Mouse (Mus musculus) ES-E14 (cell line): Measurements from ENCODE around the gene Emsy. TPM values are rescaled to one million over a fixed set of nuclear protein-coding genes. Genes with fewer than 3 reads are reported as not detected.

Experiments
- DNase-seq: peaks from one replicate; pipeline ENCODE4 v3.0.0-alpha.2; 2013; ENCODE audit warnings: low read depth, low spot score
- H3K27ac ChIP-seq: 2 replicates; pipeline ENCODE4 v1.5.1; 2012; ENCODE audit warnings: low read depth, mild to moderate bottlenecking, low read length, moderate library complexity, mixed read lengths; ENCODE audit not compliant: poor library complexity, insufficient read depth, severe bottlenecking
- H3K36me3 ChIP-seq: 2 replicates; pipeline ENCODE4 v1.6.1; 2012; ENCODE audit warnings: mild to moderate bottlenecking, low read length, moderate library complexity, mixed read lengths; ENCODE audit not compliant: control insufficient read depth, poor library complexity, insufficient read depth, severe bottlenecking
- H3K4me1 ChIP-seq, 2 experiments: fragments of 150-350 bp in 1 of 2; sonication (generic) in 1 of 2; 2 replicates each; pipeline ENCODE4 v1.6.1; 2012; ENCODE audit warnings: low read length in 2 of 2, mild to moderate bottlenecking in 1 of 2, mixed read lengths in 1 of 2; ENCODE audit not compliant: control insufficient read depth in 2 of 2, insufficient read depth in 2 of 2, poor library complexity in 1 of 2
- H3K4me3 ChIP-seq, 2 experiments: fragments of 150-350 bp in 1 of 2; sonication (generic) in 1 of 2; 2 replicates each; pipeline ENCODE4 v1.5.1; 2012; ENCODE audit warnings: low read length in 2 of 2, low read depth in 1 of 2, mild to moderate bottlenecking in 1 of 2, mixed read lengths in 1 of 2; ENCODE audit not compliant: insufficient read depth in 1 of 2, poor library complexity in 1 of 2, severe bottlenecking in 1 of 2
- H3K9ac ChIP-seq: 2 replicates; pipeline ENCODE4 v1.6.1; 2012; ENCODE audit warnings: low read depth, mild to moderate bottlenecking, low read length, mixed read lengths; ENCODE audit not compliant: poor library complexity, insufficient read depth, severe bottlenecking
- H3K9me3 ChIP-seq: fragments of 150-350 bp; sonication (generic); 2 replicates; pipeline ENCODE4 v1.6.1; 2012; ENCODE audit warnings: low read depth, mild to moderate bottlenecking, low read length; ENCODE audit not compliant: control insufficient read depth, insufficient read depth
- CHD2 ChIP-seq: IDR thresholded peaks from 2 replicates; pipeline ENCODE4 v1.6.1; 2014; ENCODE audit warnings: mild to moderate bottlenecking, low read depth, low read length, inconsistent platforms
- HCFC1 ChIP-seq: IDR thresholded peaks from 2 replicates; pipeline ENCODE4 v1.6.1; 2012; ENCODE audit warnings: low read length, inconsistent platforms, borderline replicate concordance; ENCODE audit not compliant: insufficient read depth
- MAFK ChIP-seq: IDR thresholded peaks from 2 replicates; pipeline ENCODE4 v1.6.1; 2014; ENCODE audit warnings: mild to moderate bottlenecking, low read depth, low read length, inconsistent platforms; ENCODE audit not compliant: insufficient read depth
- ZC3H11A ChIP-seq: IDR thresholded peaks from 2 replicates; pipeline ENCODE4 v1.6.1; 2012; ENCODE audit warnings: low read depth, mild to moderate bottlenecking, inconsistent platforms, low read length, borderline replicate concordance
- ZNF384 ChIP-seq: IDR thresholded peaks from 2 replicates; pipeline ENCODE4 v1.6.1; 2012; ENCODE audit warnings: low read depth, low read length, inconsistent platforms
- in situ Hi-C, 2 experiments: fragments of 600-800 bp; cut with MboI; formaldehyde crosslinking; loops; one replicate each; pipeline ENCODE4 v1.15.1; 2025; ENCODE audit warnings: low sequenced_read_pairs in 2 of 2, inconsistent platforms in 1 of 2; ENCODE audit not compliant: unreplicated experiment in 2 of 2
- total RNA-seq: library from RNA; depleted of rRNA; stranded (reverse); fragments of 300-350 nt; gene quantifications from 2 replicates; pipeline ENCODE4 v1.2.3, GENCODE M21; 2012

Emsy gene
- total RNA-seq, 1 experiment = 25.5 TPM

DNA sequence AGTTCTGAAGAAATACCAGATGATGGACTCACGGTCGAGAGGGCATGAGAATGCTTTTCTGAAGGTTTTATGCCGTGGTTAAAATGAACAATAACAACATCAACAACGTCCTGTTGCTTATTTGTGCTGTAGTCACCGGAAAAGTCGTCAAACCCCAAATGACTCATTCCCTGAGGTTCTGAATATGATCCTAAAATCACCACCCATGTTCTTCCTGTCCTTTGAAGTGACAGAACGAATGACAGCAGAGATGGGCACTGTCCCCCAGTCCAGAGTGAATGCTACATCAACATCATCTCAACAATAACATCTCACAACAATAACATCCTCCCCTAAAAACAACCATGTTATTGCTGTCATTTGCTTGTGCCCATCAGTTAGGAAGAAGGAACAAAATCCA is 76.1 kb downstream of the Emsy start:
- TF ChIP-seq HCFC1 = no peak
- no peak for TF ChIP-seq ZC3H11A
- no peak for TF ChIP-seq MAFK
- TF ChIP-seq CHD2 = no peak
- no peak for TF ChIP-seq ZNF384
- no peak for DNase-seq
- no peak overlapping the region for H3K27ac ChIP-seq
- H3K9me3 ChIP-seq = no peaks in the 10 kb centered on the region
- H3K36me3 ChIP-seq = no peaks in the 10 kb centered on the region
- H3K4me1 ChIP-seq = no peaks in the 10 kb centered on the region
- H3K9ac ChIP-seq = no peak overlapping the region
- in situ Hi-C loops = loop anchor here in 1 of 2 experiments (10.0 kb wide), 1 partner anchor 64 kb away; no protein-coding TSS in a partner anchor
- H3K4me3 ChIP-seq = no peak overlapping the region

DNA sequence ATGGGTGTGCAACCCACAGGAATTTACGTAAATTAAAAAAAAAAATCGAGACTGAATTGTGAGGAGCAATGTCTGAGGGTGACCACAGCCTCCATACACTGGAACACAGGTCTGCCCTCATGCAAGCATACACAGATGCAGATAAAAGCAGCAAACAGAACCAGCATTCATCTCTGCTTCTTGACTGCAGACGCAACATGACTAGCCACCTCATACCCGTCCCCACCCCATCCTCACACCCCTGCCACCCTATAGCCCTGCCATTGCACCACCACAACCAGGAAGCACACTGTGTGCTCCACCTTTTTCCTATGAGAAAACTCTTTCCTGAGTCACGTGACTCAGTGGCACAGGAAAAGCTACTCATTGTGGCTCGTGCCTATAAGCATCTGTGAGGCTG is 76.9 kb downstream of the Emsy start:
- no peaks in the 10 kb centered on the region for H3K4me1 ChIP-seq
- no peaks in the 10 kb centered on the region for H3K36me3 ChIP-seq
- in situ Hi-C loops = loop anchor here in 1 of 2 experiments (10.0 kb wide), 1 partner anchor 65 kb away; no protein-coding TSS in a partner anchor
- TF ChIP-seq MAFK = no peak
- TF ChIP-seq ZNF384 = no peak
- no peak for TF ChIP-seq CHD2
- no peak for TF ChIP-seq HCFC1
- no peak for TF ChIP-seq ZC3H11A
- H3K4me3 ChIP-seq = no peak overlapping the region
- no peak overlapping the region for H3K27ac ChIP-seq
- H3K9me3 ChIP-seq = no peaks in the 10 kb centered on the region
- no peak overlapping the region for H3K9ac ChIP-seq
- DNase-seq = no peak

DNA sequence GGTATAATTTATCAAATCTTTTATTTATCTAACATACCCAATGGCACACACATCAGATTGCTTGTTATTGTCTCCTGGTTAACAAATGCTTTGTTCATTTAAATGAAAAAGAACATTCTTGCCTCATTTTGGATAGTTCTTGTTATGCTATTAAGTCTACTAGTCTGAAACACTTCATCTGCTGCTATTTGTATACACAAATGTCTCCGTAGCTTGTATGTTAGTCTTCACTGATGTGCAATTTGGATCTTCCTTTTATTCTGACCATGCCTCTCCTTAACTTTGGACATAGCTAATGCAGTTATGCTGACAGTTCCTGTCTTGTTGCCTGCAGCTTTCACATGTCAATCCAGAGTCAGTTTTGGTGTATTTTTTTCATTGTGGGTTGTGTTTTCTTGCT is 79.1 kb downstream of the Emsy start:
- no peak for DNase-seq
- TF ChIP-seq HCFC1 = no peak
- Histone ChIP-seq H3K4me1 (peaks cover 0 to 8% of the 10 kb centered on the region in 2 experiments; a peak in 1 of 4 replicates), H3K27ac (no peak overlapping the region), H3K36me3 (no peaks in the 10 kb centered on the region), H3K9ac (no peak overlapping the region), H3K4me3 (no peak overlapping the region), H3K9me3 (no peaks in the 10 kb centered on the region)
- in situ Hi-C loops = no loop called here

DNA sequence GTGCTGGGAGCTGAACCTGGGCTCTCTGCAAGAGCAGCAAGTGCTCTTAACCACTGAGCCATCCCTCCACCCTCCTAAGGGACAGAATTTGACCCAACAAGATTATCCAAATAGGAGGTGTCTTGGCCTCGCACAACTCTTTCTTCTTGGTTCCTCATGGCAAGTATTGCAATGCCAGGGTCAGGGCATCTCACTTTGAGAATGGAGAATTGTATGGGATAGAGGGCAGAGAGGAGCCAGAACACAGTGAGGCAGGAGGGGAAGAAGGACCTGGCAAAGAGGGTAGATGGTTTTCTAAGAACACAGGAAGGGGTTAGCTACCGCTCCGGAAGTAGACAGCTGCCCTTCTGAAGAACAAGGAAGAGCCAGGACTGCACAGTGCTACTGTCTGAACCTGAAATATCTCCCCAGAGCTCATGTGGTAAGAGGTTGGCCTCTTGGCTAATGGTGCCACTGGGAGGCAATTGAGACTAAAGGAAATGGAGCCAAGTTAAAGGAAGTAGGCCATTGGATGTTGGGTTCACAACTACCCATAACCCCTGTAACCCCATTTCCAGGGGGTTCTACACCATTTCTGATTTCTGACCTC is 80.8 kb downstream of the Emsy start:
- TF ChIP-seq MAFK = no peak
- no peak for TF ChIP-seq ZNF384
- no peak for TF ChIP-seq HCFC1
- TF ChIP-seq CHD2 = no peak
- no peak for TF ChIP-seq ZC3H11A
- H3K9ac ChIP-seq = no peak overlapping the region
- DNase-seq = no peak
- H3K36me3 ChIP-seq = no peaks in the 10 kb centered on the region
- no peak overlapping the region for H3K4me3 ChIP-seq
- in situ Hi-C loops = no loop called here
- H3K27ac ChIP-seq = no peak overlapping the region
- no peaks in the 10 kb centered on the region for H3K9me3 ChIP-seq
- H3K4me1 ChIP-seq = peaks cover 0 to 8% of the 10 kb centered on the region in 2 experiments; a peak in 1 of 4 replicates

DNA sequence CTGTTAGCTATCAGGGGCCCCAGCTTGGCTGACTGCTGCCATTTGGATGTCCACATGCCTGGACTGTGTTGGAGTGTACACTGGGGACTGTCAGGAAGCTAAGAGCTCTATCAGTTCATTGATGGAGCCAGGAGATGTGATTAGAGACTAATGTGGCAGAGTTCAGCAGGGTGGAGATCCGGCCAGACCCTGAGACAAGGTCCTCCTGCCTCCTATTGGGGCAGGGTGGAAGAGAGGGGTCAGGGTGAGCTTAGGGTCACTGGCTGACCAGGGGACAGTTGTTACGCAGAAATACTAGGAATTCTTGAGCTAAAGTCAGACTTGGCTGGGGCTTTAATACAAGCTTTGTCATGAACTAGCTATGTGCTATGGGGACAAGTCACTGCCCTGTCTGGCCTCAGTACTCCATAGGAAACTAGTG is 81.8 kb downstream of the Emsy start:
- Histone ChIP-seq H3K9me3 (no peaks in the 10 kb centered on the region), H3K4me3 (no peak overlapping the region), H3K36me3 (no peaks in the 10 kb centered on the region), H3K27ac (no peak overlapping the region), H3K9ac (no peak overlapping the region), H3K4me1 (peaks cover 0 to 8% of the 10 kb centered on the region in 2 experiments; a peak in 1 of 4 replicates)
- in situ Hi-C loops = no loop called here
- TF ChIP-seq HCFC1 (no peak), ZC3H11A (no peak), CHD2 (no peak), ZNF384 (no peak), MAFK (no peak)
- DNase-seq = no peak
